ENCODE assay signal across 13 mouse cellular contexts in genomic region chr19:17334644-17335333, GRCm38 (mm10). TPM values are rescaled to one million over a fixed set of nuclear protein-coding genes. Genes with fewer than 3 reads are reported as not detected.
A peak's percentile ranks its signal among the peaks of the same experiment; 100 is the strongest.
DNase-seq lines count a peak whose midpoint lies in the region; ATAC-seq and TF ChIP-seq lines count a peak whose summit lies in the region.
"Had no signal": no experiment of that assay in that cellular context is flagged by ENCODE, and none has a peak within 500 bp of the region (broad histone marks: within the 10 kb centered on the region; RNA-seq: fewer than 3 reads in every experiment).

No protein-coding gene starts in this region.

- no peaks in the 10 kb centered on the region for H3K9me3 ChIP-seq in lung, embryonic 16.5 days (ENCODE audit: control insufficient read depth, low read length)
- no peaks in the 10 kb centered on the region for H3K9me3 ChIP-seq in liver, embryonic 12.5 days (replicated peaks)

- ATAC-seq in lung, embryonic 16.5 days (ENCODE audit: low read depth): peak; percentile 34
- peak; percentile 89 for ATAC-seq in erythroblast, adult 5-6 weeks (replicated peaks; ENCODE audit: low FRiP score, poor library complexity, severe bottlenecking)
- peak; percentile 90 for ATAC-seq in liver, embryonic 12.5 days
- ATAC-seq: hindbrain, embryonic 16.5 days had no signal

- H3K9ac ChIP-seq in lung, embryonic 16.5 days (ENCODE audit: low read length): no peak overlapping the region
- H3K9ac ChIP-seq in liver, embryonic 12.5 days: peak overlapping the region; percentile 74

- DNase-seq in lung, postnatal 14 days: no peak
- no peak for DNase-seq in left cerebral cortex, postnatal 25 days (ENCODE audit: low spot score in 2 of 2)
- DNase-seq in right cerebral cortex, adult 18-20 months: no peak
- no peak for DNase-seq in layer of hippocampus, postnatal 10 days (ENCODE audit: low spot score in 2 of 2)
- DNase-seq: gastrocnemius, adult 2 months; kidney, postnatal 14 days had no signal

- H3K27ac ChIP-seq in lung, embryonic 16.5 days (ENCODE audit: low read length): no peak overlapping the region; the same call in 1 of the 2 replicates
- H3K27ac ChIP-seq in liver, embryonic 12.5 days: peak overlapping the region; percentile 99
- H3K27ac ChIP-seq in small intestine, adult 2 months (ENCODE audit: insufficient read depth, low read depth, low read length): 0 out of 2 replicates have a peak overlapping the region, but pooled peaks have one; percentile 31
- H3K27ac ChIP-seq: gastrocnemius, adult 2 months; left cerebral cortex, adult 2 months had no signal

- H3K27me3 ChIP-seq in lung, embryonic 16.5 days (ENCODE audit: control insufficient read depth, insufficient read depth, low read depth, low read length): no peaks in the 10 kb centered on the region
- no peaks in the 10 kb centered on the region for H3K27me3 ChIP-seq in liver, embryonic 12.5 days (replicated peaks)
- no peaks in the 10 kb centered on the region; the same call in 1 of the 2 replicates for H3K27me3 ChIP-seq in small intestine, adult 2 months (ENCODE audit: control insufficient read depth, insufficient read depth, low read length)

- H3K4me2 ChIP-seq in lung, embryonic 16.5 days (ENCODE audit: low read depth, low read length): peak overlapping the region; percentile 45
- H3K4me2 ChIP-seq in liver, embryonic 12.5 days: peak overlapping the region; percentile 71

- intact Hi-C loops in left cerebral cortex, postnatal 25 days (cut with DNase I): no loop called here

- H3K4me3 ChIP-seq in lung, embryonic 16.5 days (ENCODE audit: low read length): no peak overlapping the region
- peak overlapping the region; percentile 42 for H3K4me3 ChIP-seq in liver, embryonic 12.5 days
- no peak overlapping the region for H3K4me3 ChIP-seq in small intestine, adult 2 months (ENCODE audit: low read depth, low read length)
- H3K4me3 ChIP-seq: erythroblast, embryonic 14.5 days; gastrocnemius, adult 2 months; left cerebral cortex, adult 2 months had no signal

- no peaks in the 10 kb centered on the region for H3K36me3 ChIP-seq in lung, embryonic 16.5 days (ENCODE audit: control insufficient read depth, insufficient read depth, low read length)
- H3K36me3 ChIP-seq in liver, embryonic 12.5 days: peaks cover 67% of the 10 kb centered on the region
- H3K36me3 ChIP-seq in small intestine, adult 2 months (ENCODE audit: control insufficient read depth, insufficient read depth, low read length): no peaks in the 10 kb centered on the region

- no peak for TF ChIP-seq POLR2A in small intestine, adult 2 months (IDR thresholded peaks at IDR 0.05; ENCODE audit: low read depth, low read length)

- WGBS in lung, embryonic 16.5 days: 37% methylated on average over 12 of the region's 12 CpGs
- 25% methylated on average over 12 of the region's 12 CpGs for WGBS in liver, embryonic 12.5 days (ENCODE audit: insufficient replicate concordance)
- 62% methylated on average over 12 of the region's 12 CpGs for WGBS in small intestine, adult 2 months

- H3K4me1 ChIP-seq in lung, embryonic 16.5 days (replicated peaks; ENCODE audit: control insufficient read depth, insufficient read depth, low read length): peaks cover 20% of the 10 kb centered on the region
- H3K4me1 ChIP-seq in liver, embryonic 12.5 days: peaks cover 95% of the 10 kb centered on the region
- peaks cover 3% of the 10 kb centered on the region; the same call in 1 of the 2 replicates for H3K4me1 ChIP-seq in small intestine, adult 2 months (ENCODE audit: control insufficient read depth, insufficient read depth, insufficient read length, low read length)

- no peak for TF ChIP-seq CTCF in small intestine, adult 2 months (IDR thresholded peaks at IDR 0.05; ENCODE audit: extremely low read depth, insufficient read length, insufficient replicate concordance, low read depth, low read length)

RNA-seq across cellular contexts. Expression of gene Gcnt1, which starts 37.9 kb away (rescaled TPM):
- 3.7 and 4.0 TPM in 2 replicates for polyA plus RNA-seq in lung, embryonic 16.5 days (2015; fragmentation: Nextera tagmentation; extraction: Ambion mirVana)
- total RNA-seq in erythroblast, adult 5-6 weeks (2015; ENCODE audit: low replicate concordance): 228 and 254 TPM in 2 replicates
- total RNA-seq in erythroblast, adult 5-6 weeks (2017; ENCODE audit: low replicate concordance): 300 and 309 TPM in 2 replicates
- 25.2 and 25.9 TPM in 2 replicates for polyA plus RNA-seq in liver, embryonic 12.5 days (2016; fragmentation: Nextera tagmentation; extraction: Ambion mirVana)
- polyA plus RNA-seq in small intestine, adult 2 months (2012; rRNA removed): 0.80 and 1.0 TPM in 2 replicates
- 1 to 10 TPM; 2.0 to 2.3 TPM for total RNA-seq in left cerebral cortex, postnatal 25 days (2021)
- total RNA-seq in layer of hippocampus, postnatal 10 days (2021): 1 to 10 TPM; 1.8 to 2.2 TPM

RNA-seq across cellular contexts. Expression of gene Rfk, which starts 59.1 kb away (rescaled TPM):
- 65.2 and 71.1 TPM in 2 replicates for polyA plus RNA-seq in lung, embryonic 16.5 days (2015; fragmentation: Nextera tagmentation; extraction: Ambion mirVana)
- total RNA-seq in erythroblast, adult 5-6 weeks (2015; ENCODE audit: low replicate concordance): 36.8 and 45.3 TPM in 2 replicates
- 17.0 and 22.6 TPM in 2 replicates for total RNA-seq in erythroblast, adult 5-6 weeks (2017; ENCODE audit: low replicate concordance)
- polyA plus RNA-seq in liver, embryonic 12.5 days (2016; fragmentation: Nextera tagmentation; extraction: Ambion mirVana): 79.8 and 85.5 TPM in 2 replicates
- polyA plus RNA-seq in small intestine, adult 2 months (2012; rRNA removed): 310 and 985 TPM in 2 replicates
- total RNA-seq in left cerebral cortex, postnatal 25 days (2021): 10 to 100 TPM; 62.4 to 64.0 TPM
- total RNA-seq in layer of hippocampus, postnatal 10 days (2021): 10 to 100 TPM; 50.7 to 57.1 TPM

Comparison
In these comparisons a context has a peak if more than half of its experiments do, and no peak if none do; other contexts are left out.
1. ATAC-seq: peak in every context shown above with its lines; median percentile 90 in liver, embryonic 12.5 days; 89 in erythroblast, adult 5-6 weeks; 34 in lung, embryonic 16.5 days.
2. RNA of gene Gcnt1, which starts 37.9 kb away (total RNA-seq): 228 to 309 TPM in erythroblast, adult 5-6 weeks; 2.0 to 2.3 TPM in left cerebral cortex, postnatal 25 days and 1.8 to 2.2 TPM in layer of hippocampus, postnatal 10 days; every median in the first group is over 10 times any median in the second.